Mouse (Mus musculus) hindbrain, embryonic 14.5 days (tissue): ENCODE results near the gene Lingo1. TPM values are rescaled to one million over a fixed set of nuclear protein-coding genes. Genes with fewer than 3 reads are reported as not detected.

ENCODE experiments used
- ATAC-seq: fragments of 200-750 bp; cut with Nextera tagmentation; 2 replicates; pipeline ENCODE4 v1.8.0; 2017; ENCODE audit warnings: moderate number of reproducible peaks, mild to moderate bottlenecking, moderate TSS enrichment, moderate library complexity; ENCODE audit not compliant: low FRiP score
- DNase-seq: peaks from one replicate; pipeline ENCODE4 v3.0.0-alpha.2; 2015; ENCODE audit warnings: low spot score
- H3K27ac ChIP-seq: fragments of 300-500 bp; sonication (generic); 2 replicates; pipeline ENCODE4 v1.5.1; 2014; ENCODE audit warnings: mild to moderate bottlenecking, moderate library complexity
- H3K27me3 ChIP-seq: fragments of 300-500 bp; sonication (generic); 2 replicates; pipeline ENCODE4 v1.6.1; 2014; ENCODE audit warnings: mild to moderate bottlenecking, low read length, mixed read lengths; ENCODE audit not compliant: control insufficient read depth, insufficient read depth
- H3K36me3 ChIP-seq: fragments of 300-500 bp; sonication (generic); replicated peaks from 2 replicates; pipeline ENCODE4 v1.6.1; 2014; ENCODE audit not compliant: control insufficient read depth, insufficient read depth
- H3K4me1 ChIP-seq: fragments of 300-500 bp; sonication (generic); replicated peaks from 2 replicates; pipeline ENCODE4 v1.6.1; 2014; ENCODE audit warnings: antibody characterized with exemption, low read length, mixed read lengths; ENCODE audit not compliant: control insufficient read depth, insufficient read depth
- H3K4me2 ChIP-seq: fragments of 300-500 bp; sonication (generic); replicated peaks from 2 replicates; pipeline ENCODE4 v1.6.1; 2014; ENCODE audit warnings: mild to moderate bottlenecking, moderate library complexity
- H3K4me3 ChIP-seq: fragments of 300-500 bp; sonication (generic); replicated peaks from 2 replicates; pipeline ENCODE4 v1.5.1; 2014; ENCODE audit warnings: mild to moderate bottlenecking, low read length
- H3K9ac ChIP-seq: fragments of 300-500 bp; sonication (generic); 2 replicates; pipeline ENCODE4 v1.6.1; 2014
- H3K9me3 ChIP-seq: fragments of 300-500 bp; sonication (generic); 2 replicates; pipeline ENCODE4 v1.6.1; 2016; ENCODE audit warnings: low read length; ENCODE audit not compliant: control insufficient read depth
- WGBS: fragments of 180-500 bp; shearing (Covaris S2); extraction: QIAGEN DNeasy Blood & Tissue Kit; methylation state at CpG from one replicate; pipeline ENCODE4 v1.1.7; 2014; 5-methylcytosine and 5-hydroxymethylcytosine counted together
- polyA plus RNA-seq: library from polyadenylated mRNA; unstranded; fragments of >200 nt; fragmentation: Nextera tagmentation; extraction: Ambion mirVana; gene quantifications from 2 replicates; pipeline ENCODE4 v1.2.1, GENCODE M21; 2014

Gene Lingo1
- polyA plus RNA-seq, 1 experiment from 2014 or later, result 57.3 TPM

GRCm38 (mm10) chr9:56830162-56830561, 33.9 kb upstream of the Lingo1 start:
- WGBS, result 9% methylated on average over 4 of the region's 4 CpGs
- no peak overlapping the region for H3K4me3 ChIP-seq
- ATAC-seq, result peak; percentile 33; the same call in 1 of the 2 replicates
- H3K27ac ChIP-seq, result no peak overlapping the region
- H3K9ac ChIP-seq, result no peak overlapping the region; the same call in 1 of the 2 replicates
- no peaks in the 10 kb centered on the region for H3K27me3 ChIP-seq
- H3K4me1 ChIP-seq, result peaks cover 39% of the 10 kb centered on the region
- no peak overlapping the region for H3K4me2 ChIP-seq
- H3K9me3 ChIP-seq, result no peaks in the 10 kb centered on the region
- no peaks in the 10 kb centered on the region for H3K36me3 ChIP-seq
- DNase-seq, result peak; percentile 72

- H3K9me3 ChIP-seq, result no peaks in the 10 kb centered on the region
- WGBS, result 87% methylated on average over 6 of the region's 6 CpGs
- H3K27me3 ChIP-seq, result no peaks in the 10 kb centered on the region
- no peaks in the 10 kb centered on the region for H3K36me3 ChIP-seq
- H3K9ac ChIP-seq, result no peak overlapping the region
- H3K4me2 ChIP-seq, result no peak overlapping the region
- H3K4me1 ChIP-seq, result peaks cover 39% of the 10 kb centered on the region
- no peak overlapping the region for H3K27ac ChIP-seq
- DNase-seq (no peak), ATAC-seq (no peak)
- H3K4me3 ChIP-seq, result no peak overlapping the region
Observed at GRCm38 (mm10) chr9:56828841-56829240, 32.6 kb upstream of the Lingo1 start.

DNA sequence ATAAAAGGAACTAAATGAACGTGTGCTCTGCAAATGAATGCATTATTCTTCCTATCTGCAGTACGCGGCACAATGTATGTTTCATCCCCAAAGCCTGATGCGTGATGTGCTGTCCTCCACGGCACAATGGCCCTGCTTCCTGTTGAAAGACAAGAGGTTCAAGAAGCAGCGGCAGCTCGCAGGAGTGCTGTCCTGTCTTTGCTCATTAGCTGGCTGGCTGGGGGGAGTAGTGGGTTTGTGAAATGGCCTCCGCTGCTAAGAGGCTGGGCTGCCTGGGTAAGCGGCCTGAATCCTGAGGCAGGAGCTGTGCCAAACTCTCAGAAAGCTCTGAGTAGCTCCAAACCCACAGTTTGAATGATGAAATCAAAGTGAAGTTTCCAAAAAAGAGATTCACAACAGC, 31.9 kb upstream of the Lingo1 start:
- Histone ChIP-seq H3K9ac (no peak overlapping the region), H3K4me3 (no peak overlapping the region), H3K27ac (no peak overlapping the region), H3K36me3 (no peaks in the 10 kb centered on the region), H3K4me1 (peaks cover 35% of the 10 kb centered on the region), H3K4me2 (no peak overlapping the region), H3K27me3 (no peaks in the 10 kb centered on the region), H3K9me3 (no peaks in the 10 kb centered on the region)
- WGBS, result 19% methylated on average over 9 of the region's 9 CpGs
- DNase-seq (no peak), ATAC-seq (no peak)

DNA sequence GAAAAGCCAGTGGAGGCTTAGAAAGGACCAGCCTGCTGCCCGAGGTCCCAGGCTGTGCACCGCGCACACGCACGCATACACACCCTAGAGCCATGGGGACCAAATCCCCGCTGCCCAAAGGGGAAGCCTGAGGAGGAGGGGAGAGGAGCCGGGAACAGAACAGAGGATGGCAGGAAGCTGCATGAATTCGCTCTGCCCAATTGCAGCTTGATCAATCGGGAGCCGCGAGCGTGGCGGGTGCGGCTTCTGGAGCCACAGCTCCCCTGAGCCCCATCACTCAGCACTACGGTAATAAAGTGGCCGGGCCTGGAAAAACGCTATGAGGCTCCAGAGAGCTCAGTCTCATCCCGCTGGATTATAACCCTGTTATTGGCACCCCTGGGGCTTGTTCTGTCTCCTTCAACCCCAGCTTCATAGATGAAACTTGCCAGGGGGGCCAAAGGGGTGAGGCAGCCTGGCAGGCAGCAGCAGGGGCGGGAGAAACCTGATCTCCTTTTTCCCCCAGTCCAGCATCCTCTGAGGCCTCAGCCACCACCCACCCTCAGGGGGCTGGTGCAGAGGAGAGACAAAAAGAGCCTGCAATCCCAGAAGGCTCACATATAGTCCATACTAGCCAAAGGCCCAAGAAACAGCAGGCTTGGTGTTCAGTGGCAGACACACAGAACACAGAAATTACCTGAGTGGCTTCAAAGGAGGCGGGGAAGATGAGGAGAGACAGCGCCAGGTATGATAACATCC, 29.4 kb upstream of the Lingo1 start:
- no peaks in the 10 kb centered on the region for H3K9me3 ChIP-seq
- H3K4me3 ChIP-seq, result peak overlapping the region; percentile 18; the same call in 1 of the 2 replicates
- 9% methylated on average over 21 of the region's 21 CpGs for WGBS
- H3K9ac ChIP-seq, result peak overlapping the region; percentile 43; the same call in 1 of the 2 replicates
- no peaks in the 10 kb centered on the region for H3K36me3 ChIP-seq
- peak overlapping the region; percentile 55; the same call in 1 of the 2 replicates for H3K27ac ChIP-seq
- DNase-seq (peak; percentile 39), ATAC-seq (peak; percentile 37; the same call in 1 of the 2 replicates)
- peak overlapping the region; percentile 50 for H3K4me2 ChIP-seq
- peaks cover 23% of the 10 kb centered on the region for H3K4me1 ChIP-seq
- H3K27me3 ChIP-seq, result no peaks in the 10 kb centered on the region

DNA sequence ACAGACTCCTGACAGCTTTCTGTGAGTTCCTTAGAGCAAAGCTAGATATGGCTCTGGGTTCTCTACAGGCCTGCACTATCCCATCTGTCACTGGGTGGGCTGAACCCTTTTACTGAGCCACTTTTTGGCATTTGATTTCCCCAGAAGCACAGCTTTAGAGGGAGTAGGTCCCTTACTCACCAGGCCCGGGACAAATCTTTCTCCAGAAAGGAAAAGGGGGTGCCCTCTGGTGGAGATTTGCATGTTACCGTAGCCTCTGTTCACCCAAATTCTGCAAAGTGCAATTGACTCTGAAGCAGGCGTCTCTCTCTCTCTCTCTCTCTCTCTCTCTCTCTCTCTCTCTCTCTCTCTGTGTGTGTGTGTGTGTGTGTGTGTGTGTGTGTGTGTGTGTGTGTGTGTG, 28.6 kb upstream of the Lingo1 start:
- peaks cover 15% of the 10 kb centered on the region for H3K4me1 ChIP-seq
- peak; percentile 68 for DNase-seq
- H3K4me3 ChIP-seq, result no peak overlapping the region
- no peak for ATAC-seq
- H3K36me3 ChIP-seq, result no peaks in the 10 kb centered on the region
- H3K4me2 ChIP-seq, result peak overlapping the region; percentile 50; the same call in 1 of the 2 replicates
- H3K27ac ChIP-seq, result no peak overlapping the region
- WGBS, result 5% methylated on average over 3 of the region's 3 CpGs
- no peaks in the 10 kb centered on the region for H3K27me3 ChIP-seq
- no peak overlapping the region for H3K9ac ChIP-seq
- no peaks in the 10 kb centered on the region for H3K9me3 ChIP-seq

DNA sequence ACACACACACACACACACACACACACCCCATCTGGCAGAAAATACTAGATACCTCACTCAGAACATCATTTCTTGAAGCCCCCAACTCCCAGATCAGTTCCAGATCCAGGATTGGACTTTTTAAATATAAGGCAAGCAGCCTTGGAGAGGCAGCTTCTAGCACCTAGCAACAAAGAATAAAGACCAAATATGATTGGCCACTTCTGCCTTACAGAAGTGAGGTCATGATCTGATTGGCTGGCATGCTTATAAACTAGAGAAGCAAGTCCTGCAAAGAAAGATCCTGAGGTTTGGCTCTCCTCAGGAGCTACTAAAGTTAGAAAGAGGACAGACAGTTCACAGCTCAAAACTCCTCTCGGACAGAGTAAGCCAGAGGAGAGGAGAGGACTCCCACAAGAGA, 14.6 kb upstream of the Lingo1 start:
- no peak overlapping the region for H3K27ac ChIP-seq
- no peak overlapping the region for H3K4me3 ChIP-seq
- H3K4me1 ChIP-seq, result no peaks in the 10 kb centered on the region
- no peak overlapping the region for H3K9ac ChIP-seq
- H3K4me2 ChIP-seq, result no peak overlapping the region
- no peaks in the 10 kb centered on the region for H3K36me3 ChIP-seq
- 82% methylated on average over 1 of the region's 1 CpGs for WGBS
- no peak for ATAC-seq
- DNase-seq, result no peak
- no peaks in the 10 kb centered on the region for H3K9me3 ChIP-seq
- H3K27me3 ChIP-seq, result no peaks in the 10 kb centered on the region; the same call in 1 of the 2 replicates

DNA sequence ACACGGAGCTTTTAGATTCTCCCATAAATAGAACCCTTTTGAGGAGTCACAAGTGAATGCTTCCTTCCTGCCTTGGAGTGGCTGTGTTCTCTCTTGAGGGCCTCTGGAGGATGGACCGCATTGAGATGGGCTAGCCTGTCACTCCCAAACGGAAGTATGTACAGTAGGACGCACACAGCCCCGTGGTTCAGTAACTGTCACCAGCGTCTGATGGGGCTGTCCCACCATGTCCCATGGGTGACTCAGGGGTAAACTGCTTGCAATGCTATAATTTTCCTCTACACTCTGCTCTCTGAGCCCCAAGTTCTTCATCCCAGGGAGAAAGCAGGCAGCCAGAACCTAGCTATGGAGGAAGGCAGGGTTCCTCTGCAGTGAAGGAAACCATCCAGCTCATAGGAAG, 11.7 kb upstream of the Lingo1 start:
- Histone ChIP-seq H3K4me3 (no peak overlapping the region), H3K36me3 (no peaks in the 10 kb centered on the region), H3K9me3 (no peaks in the 10 kb centered on the region), H3K9ac (no peak overlapping the region), H3K4me1 (no peaks in the 10 kb centered on the region), H3K27me3 (no peaks in the 10 kb centered on the region), H3K27ac (no peak overlapping the region), H3K4me2 (no peak overlapping the region)
- 85% methylated on average over 6 of the region's 6 CpGs for WGBS
- ATAC-seq (no peak), DNase-seq (no peak)

DNA sequence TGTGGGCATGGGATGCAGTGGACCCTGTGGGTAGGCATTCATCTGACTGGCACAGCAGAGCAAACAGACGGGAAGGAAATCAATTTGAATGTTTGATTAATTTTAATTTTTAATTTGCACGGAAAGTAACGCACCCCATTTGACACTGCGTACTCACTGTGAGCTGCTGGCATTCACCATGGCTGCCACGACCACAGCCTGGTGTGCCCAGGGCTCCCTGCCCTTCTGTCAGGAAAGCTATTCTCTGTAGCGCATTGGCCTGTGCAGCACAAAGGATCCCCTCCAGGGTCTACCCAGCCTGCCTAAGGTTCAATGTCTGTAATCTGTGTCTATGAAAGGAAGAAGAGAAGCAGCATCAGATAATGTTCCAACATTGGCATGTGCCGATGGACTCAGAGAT, 6.9 kb upstream of the Lingo1 start:
- H3K9ac ChIP-seq, result no peak overlapping the region
- no peak for ATAC-seq
- H3K27ac ChIP-seq, result no peak overlapping the region
- peaks cover 14% of the 10 kb centered on the region; the same call in 1 of the 2 replicates for H3K27me3 ChIP-seq
- WGBS, result 77% methylated on average over 7 of the region's 7 CpGs
- H3K4me2 ChIP-seq, result no peak overlapping the region
- no peaks in the 10 kb centered on the region for H3K36me3 ChIP-seq
- no peak for DNase-seq
- H3K4me1 ChIP-seq, result no peaks in the 10 kb centered on the region
- H3K4me3 ChIP-seq, result no peak overlapping the region
- no peaks in the 10 kb centered on the region for H3K9me3 ChIP-seq

- H3K9me3 ChIP-seq, result no peaks in the 10 kb centered on the region
- no peak overlapping the region for H3K4me2 ChIP-seq
- no peak overlapping the region for H3K9ac ChIP-seq
- H3K4me3 ChIP-seq, result 0 out of 2 replicates have a peak overlapping the region, but pooled peaks have one; percentile 59
- peaks cover 53% of the 10 kb centered on the region for H3K27me3 ChIP-seq
- no peak overlapping the region for H3K27ac ChIP-seq
- DNase-seq (peak; percentile 79), ATAC-seq (no peak)
- 0 out of 2 replicates have a peak, but pooled peaks cover 12% of the 10 kb centered on the region for H3K4me1 ChIP-seq
- no peaks in the 10 kb centered on the region for H3K36me3 ChIP-seq
- 12% methylated on average over 5 of the region's 5 CpGs for WGBS
Observed at GRCm38 (mm10) chr9:56797876-56798275, 1.6 kb upstream of the Lingo1 start.
